ENCODE assay signal across 17 mouse cellular contexts in genomic region chr10:20798400-20798799, GRCm38 (mm10).
"Had no signal": no experiment of that assay in that cellular context is flagged by ENCODE, and none has a peak within 500 bp of the region (broad histone marks: within the 10 kb centered on the region; RNA-seq: fewer than 3 reads in every experiment).

No protein-coding gene starts in this region.

- H3K27ac ChIP-seq: limb, embryonic 15.5 days; macrophage; neural tube, embryonic 12.5 days had no signal

- H3K4me1 ChIP-seq: limb, embryonic 15.5 days; neural tube, embryonic 12.5 days had no signal

- ATAC-seq: inflammation-experienced regulatory T-cells, adult 6 months; intestine, postnatal 0 days had no signal

- H3K4me3 ChIP-seq: limb, embryonic 15.5 days; neural tube, embryonic 12.5 days had no signal

- H3K4me2 ChIP-seq: limb, embryonic 15.5 days; lung, embryonic 14.5 days; neural tube, embryonic 12.5 days had no signal

- H3K9me3 ChIP-seq: limb, embryonic 15.5 days; neural tube, embryonic 12.5 days had no signal

- H3K36me3 ChIP-seq: limb, embryonic 15.5 days; neural tube, embryonic 12.5 days had no signal

- H3K9ac ChIP-seq: limb, embryonic 15.5 days; lung, embryonic 14.5 days; neural tube, embryonic 12.5 days had no signal

- H3K27me3 ChIP-seq: limb, embryonic 15.5 days; neural tube, embryonic 12.5 days had no signal

- DNase-seq: kidney, adult 8-10 months; kidney, postnatal 25 days; layer of hippocampus, adult 9-11 months; layer of hippocampus, postnatal 36 days; lung, embryonic 14.5 days; lung, postnatal 10 days; midbrain, embryonic 14.5 days; retina, postnatal 1 day; right cerebral cortex, postnatal 4 days; spleen, adult 18-20 months; thymus, adult 2 months; thymus, postnatal 25 days had no signal
